Mouse (Mus musculus): ENCODE results near the gene Rsl1. TPM values are rescaled to one million over a fixed set of nuclear protein-coding genes. Genes with fewer than 3 reads are reported as not detected.
A peak's percentile ranks its signal among the peaks of the same experiment; 100 is the strongest.
"Not testable (repeated sequence)": the region's sequence is repeated elsewhere in the genome, so short reads cannot be mapped to it uniquely, and the experiment has no call there.

The Rsl1 gene
- 7.7 and 8.2 TPM in 2 replicates for polyA plus RNA-seq (2015; fragmentation: Nextera tagmentation; extraction: Ambion mirVana)

GRCm38 (mm10) chr13:67172991-67173722 is at the start of gene Rsl1:
Gene Rsl1, plus strand, starts transcription at chr13:67173182.
- ATAC-seq: peak; percentile 98
- H3K4me2 ChIP-seq (ENCODE audit: low read length): peak within 1 kb of the TSS; percentile 69
- H3K4me1 ChIP-seq (ENCODE audit: control insufficient read depth, insufficient read depth, low read length); H3K27me3 ChIP-seq (ENCODE audit: control insufficient read depth, insufficient read depth, low read depth, low read length); H3K9me3 ChIP-seq (replicated peaks; ENCODE audit: control insufficient read depth, low read length, poor library complexity, severe bottlenecking); H3K36me3 ChIP-seq (ENCODE audit: control insufficient read depth, insufficient read depth, low read length): not testable (repeated sequence)
- 1% methylated on average over 16 of the region's 17 CpGs for WGBS
- H3K4me3 ChIP-seq (ENCODE audit: low read depth, low read length): peak within 1 kb of the TSS; percentile 69
- H3K9ac ChIP-seq (ENCODE audit: low read depth, low read length): peak within 1 kb of the TSS; percentile 77
- H3K27ac ChIP-seq (ENCODE audit: low read length): 0 out of 2 replicates have a peak within 1 kb of the TSS, but pooled peaks have one; percentile 54

GRCm38 (mm10) chr13:67124460-67124859 is 48.5 kb upstream of the Rsl1 start:
- Histone ChIP-seq H3K9ac (ENCODE audit: low read depth, low read length) (no peak overlapping the region), H3K4me3 (ENCODE audit: low read depth, low read length) (no peak overlapping the region), H3K27me3 (ENCODE audit: control insufficient read depth, insufficient read depth, low read depth, low read length) (no peaks in the 10 kb centered on the region), H3K9me3 (replicated peaks; ENCODE audit: control insufficient read depth, low read length, poor library complexity, severe bottlenecking) (no peaks in the 10 kb centered on the region), H3K4me1 (ENCODE audit: control insufficient read depth, insufficient read depth, low read length) (peaks cover 9% of the 10 kb centered on the region), H3K4me2 (ENCODE audit: low read length) (no peak overlapping the region), H3K36me3 (ENCODE audit: control insufficient read depth, insufficient read depth, low read length) (no peaks in the 10 kb centered on the region), H3K27ac (ENCODE audit: low read length) (no peak overlapping the region)
- ATAC-seq: no peak
- WGBS: 89% methylated on average over 1 of the region's 1 CpGs

GRCm38 (mm10) chr13:67127507-67127906 is 45.5 kb upstream of the Rsl1 start:
- not testable (repeated sequence) for H3K27me3 ChIP-seq (ENCODE audit: control insufficient read depth, insufficient read depth, low read depth, low read length); H3K27ac ChIP-seq (ENCODE audit: low read length); H3K4me1 ChIP-seq (ENCODE audit: control insufficient read depth, insufficient read depth, low read length); H3K36me3 ChIP-seq (ENCODE audit: control insufficient read depth, insufficient read depth, low read length); H3K9me3 ChIP-seq (replicated peaks; ENCODE audit: control insufficient read depth, low read length, poor library complexity, severe bottlenecking)
- Histone ChIP-seq H3K9ac (ENCODE audit: low read depth, low read length) (peak overlapping the region; percentile 76; the same call in 1 of the 2 replicates), H3K4me2 (ENCODE audit: low read length) (peak overlapping the region; percentile 61), H3K4me3 (ENCODE audit: low read depth, low read length) (peak overlapping the region; percentile 61)
- WGBS: 81% methylated on average over 10 of the region's 10 CpGs
- peak; percentile 50 for ATAC-seq

GRCm38 (mm10) chr13:67128038-67128721 is 44.8 kb upstream of the Rsl1 start:
- peak overlapping the region; percentile 61 for H3K4me3 ChIP-seq (ENCODE audit: low read depth, low read length)
- under 1% methylated on average over 18 of the region's 18 CpGs for WGBS
- H3K9me3 ChIP-seq (replicated peaks; ENCODE audit: control insufficient read depth, low read length, poor library complexity, severe bottlenecking): no peaks in the 10 kb centered on the region
- H3K4me1 ChIP-seq (ENCODE audit: control insufficient read depth, insufficient read depth, low read length): peaks cover 9% of the 10 kb centered on the region
- H3K27me3 ChIP-seq (ENCODE audit: control insufficient read depth, insufficient read depth, low read depth, low read length): no peaks in the 10 kb centered on the region
- H3K36me3 ChIP-seq (ENCODE audit: control insufficient read depth, insufficient read depth, low read length): no peaks in the 10 kb centered on the region
- peak; percentile 98 for ATAC-seq
- H3K27ac ChIP-seq (ENCODE audit: low read length): peak overlapping the region; percentile 69
- peak overlapping the region; percentile 61 for H3K4me2 ChIP-seq (ENCODE audit: low read length)
- peak overlapping the region; percentile 76 for H3K9ac ChIP-seq (ENCODE audit: low read depth, low read length)

GRCm38 (mm10) chr13:67166122-67166521 is 6.9 kb upstream of the Rsl1 start:
- not testable (repeated sequence) for H3K4me2 ChIP-seq (ENCODE audit: low read length); H3K36me3 ChIP-seq (ENCODE audit: control insufficient read depth, insufficient read depth, low read length); H3K9me3 ChIP-seq (replicated peaks; ENCODE audit: control insufficient read depth, low read length, poor library complexity, severe bottlenecking); H3K4me3 ChIP-seq (ENCODE audit: low read depth, low read length); H3K9ac ChIP-seq (ENCODE audit: low read depth, low read length); ATAC-seq; H3K27ac ChIP-seq (ENCODE audit: low read length); H3K27me3 ChIP-seq (ENCODE audit: control insufficient read depth, insufficient read depth, low read depth, low read length); H3K4me1 ChIP-seq (ENCODE audit: control insufficient read depth, insufficient read depth, low read length)
- 70% methylated on average over 4 of the region's 4 CpGs for WGBS

- H3K4me2 ChIP-seq (ENCODE audit: low read length): peak overlapping the region; percentile 69
- no peak overlapping the region for H3K27ac ChIP-seq (ENCODE audit: low read length)
- H3K4me3 ChIP-seq (ENCODE audit: low read depth, low read length): peak overlapping the region; percentile 69
- no peaks in the 10 kb centered on the region for H3K27me3 ChIP-seq (ENCODE audit: control insufficient read depth, insufficient read depth, low read depth, low read length)
- peaks cover 8% of the 10 kb centered on the region; the same call in 1 of the 2 replicates for H3K36me3 ChIP-seq (ENCODE audit: control insufficient read depth, insufficient read depth, low read length)
- H3K9ac ChIP-seq (ENCODE audit: low read depth, low read length): peak overlapping the region; percentile 77
- ATAC-seq: no peak
- WGBS: 27% methylated on average over 5 of the region's 5 CpGs
- 0 out of 2 replicates have a peak, but pooled peaks cover 4% of the 10 kb centered on the region for H3K4me1 ChIP-seq (ENCODE audit: control insufficient read depth, insufficient read depth, low read length)
- H3K9me3 ChIP-seq (replicated peaks; ENCODE audit: control insufficient read depth, low read length, poor library complexity, severe bottlenecking): no peaks in the 10 kb centered on the region
Observed at GRCm38 (mm10) chr13:67173723-67174055, 707 bp downstream of the Rsl1 start.

GRCm38 (mm10) chr13:67194340-67194894 is 21.4 kb downstream of the Rsl1 start, which contains the start of gene Zfp455:
Gene Zfp455, plus strand, starts transcription at chr13:67194506.
- H3K36me3 ChIP-seq (ENCODE audit: control insufficient read depth, insufficient read depth, low read length): no peaks in the 10 kb centered on the region
- peak within 1 kb of the TSS; percentile 61 for H3K4me2 ChIP-seq (ENCODE audit: low read length)
- H3K27me3 ChIP-seq (ENCODE audit: control insufficient read depth, insufficient read depth, low read depth, low read length): no peaks in the 10 kb centered on the region
- H3K9me3 ChIP-seq (replicated peaks; ENCODE audit: control insufficient read depth, low read length, poor library complexity, severe bottlenecking): no peaks in the 10 kb centered on the region
- H3K9ac ChIP-seq (ENCODE audit: low read depth, low read length): peak within 1 kb of the TSS; percentile 78
- peak; percentile 93 for ATAC-seq
- WGBS: 1% methylated on average over 13 of the region's 13 CpGs
- peak within 1 kb of the TSS; percentile 68 for H3K27ac ChIP-seq (ENCODE audit: low read length)
- H3K4me1 ChIP-seq (ENCODE audit: control insufficient read depth, insufficient read depth, low read length): peaks cover 3% of the 10 kb centered on the region; the same call in 1 of the 2 replicates
- H3K4me3 ChIP-seq (ENCODE audit: low read depth, low read length): peak within 1 kb of the TSS; percentile 74

- H3K4me1 ChIP-seq (ENCODE audit: control insufficient read depth, insufficient read depth, low read length): no peaks in the 10 kb centered on the region
- H3K4me2 ChIP-seq (ENCODE audit: low read length): no peak overlapping the region
- H3K27ac ChIP-seq (ENCODE audit: low read length): no peak overlapping the region
- no peaks in the 10 kb centered on the region for H3K9me3 ChIP-seq (replicated peaks; ENCODE audit: control insufficient read depth, low read length, poor library complexity, severe bottlenecking)
- no peak overlapping the region for H3K4me3 ChIP-seq (ENCODE audit: low read depth, low read length)
- no peaks in the 10 kb centered on the region for H3K27me3 ChIP-seq (ENCODE audit: control insufficient read depth, insufficient read depth, low read depth, low read length)
- H3K36me3 ChIP-seq (ENCODE audit: control insufficient read depth, insufficient read depth, low read length): peaks cover 8% of the 10 kb centered on the region; the same call in 1 of the 2 replicates
- ATAC-seq: no peak
- 80% methylated on average over 3 of the region's 3 CpGs for WGBS
- H3K9ac ChIP-seq (ENCODE audit: low read depth, low read length): no peak overlapping the region
Observed at GRCm38 (mm10) chr13:67201656-67202055, 28.7 kb downstream of the Rsl1 start.

Measured in midbrain, embryonic 16.5 days (tissue).